Mouse (Mus musculus) heart, embryonic 16.5 days (tissue): ENCODE measurements around the gene Cdkal1. TPM values are rescaled to one million over a fixed set of nuclear protein-coding genes. Genes with fewer than 3 reads are reported as not detected.

Experiments
- ATAC-seq: fragments of 200-750 bp; cut with Nextera tagmentation; replicated peaks from 2 replicates; pipeline ENCODE4 v1.8.0; 2017; ENCODE audit warnings: moderate number of reproducible peaks; ENCODE audit not compliant: insufficient read depth, low FRiP score; ENCODE audit errors: extremely low read depth
- H3K27ac ChIP-seq: fragments of 300-500 bp; sonication (generic); 2 replicates; pipeline ENCODE4 v1.5.1; 2014; ENCODE audit warnings: mild to moderate bottlenecking, low read length, control low read depth, moderate library complexity
- H3K27me3 ChIP-seq: fragments of 300-500 bp; sonication (generic); 2 replicates; pipeline ENCODE4 v1.6.1; 2014; ENCODE audit warnings: low read length, mixed read lengths; ENCODE audit not compliant: control insufficient read depth, insufficient read depth
- H3K36me3 ChIP-seq: fragments of 300-500 bp; sonication (generic); 2 replicates; pipeline ENCODE4 v1.6.1; 2014; ENCODE audit not compliant: control insufficient read depth, insufficient read depth
- H3K4me1 ChIP-seq: fragments of 300-500 bp; sonication (generic); 2 replicates; pipeline ENCODE4 v1.6.1; 2014; ENCODE audit warnings: low read length, mixed read lengths; ENCODE audit not compliant: control insufficient read depth, insufficient read depth
- H3K4me2 ChIP-seq: fragments of 300-500 bp; sonication (generic); 2 replicates; pipeline ENCODE4 v1.6.1; 2014; ENCODE audit warnings: low read depth, mild to moderate bottlenecking, control low read depth, low read length
- H3K4me3 ChIP-seq: fragments of 300-500 bp; sonication (generic); 2 replicates; pipeline ENCODE4 v1.5.1; 2014; ENCODE audit warnings: mild to moderate bottlenecking, control low read depth, low read length
- H3K9ac ChIP-seq: fragments of 300-500 bp; sonication (generic); 2 replicates; pipeline ENCODE4 v1.6.1; 2014; ENCODE audit warnings: low read length, control low read depth
- H3K9me3 ChIP-seq: fragments of 300-500 bp; sonication (generic); replicated peaks from 2 replicates; pipeline ENCODE4 v1.6.1; 2016; ENCODE audit warnings: low read length; ENCODE audit not compliant: control insufficient read depth
- WGBS: fragments of 180-500 bp; shearing (Covaris S2); extraction: QIAGEN DNeasy Blood & Tissue Kit; methylation state at CpG from one replicate; pipeline ENCODE4 v1.1.7; 2014; 5-methylcytosine and 5-hydroxymethylcytosine counted together
- polyA plus RNA-seq: library from polyadenylated mRNA; unstranded; fragments of >200 nt; fragmentation: Nextera tagmentation; extraction: Ambion mirVana; gene quantifications from 2 replicates; pipeline ENCODE4 v1.2.1, GENCODE M21; 2015

Cdkal1 gene
- polyA plus RNA-seq: 26.0 and 27.2 TPM in 2 replicates

GRCm38 (mm10) chr13:29855281-29856031 is at the start of gene Cdkal1:
TSS of gene Cdkal1 (minus strand) at chr13:29855674.
- WGBS: under 1% methylated on average over 33 of the region's 33 CpGs
- H3K4me3 ChIP-seq: peak within 1 kb of the TSS; percentile 65
- peak within 1 kb of the TSS; percentile 72 for H3K9ac ChIP-seq
- H3K9me3 ChIP-seq: no peaks in the 10 kb centered on the region
- H3K4me1 ChIP-seq: peaks cover 11% of the 10 kb centered on the region
- ATAC-seq: peak; percentile 87
- peak within 1 kb of the TSS; percentile 96 for H3K27ac ChIP-seq
- H3K27me3 ChIP-seq: no peaks in the 10 kb centered on the region
- 0 out of 2 replicates have a peak, but pooled peaks cover 2% of the 10 kb centered on the region for H3K36me3 ChIP-seq
- H3K4me2 ChIP-seq: peak within 1 kb of the TSS; percentile 72

GRCm38 (mm10) chr13:29903341-29903740 is 47.9 kb upstream of the Cdkal1 start:
- Histone ChIP-seq H3K36me3 (peaks cover 28% of the 10 kb centered on the region), H3K9ac (no peak overlapping the region), H3K27me3 (no peaks in the 10 kb centered on the region), H3K27ac (no peak overlapping the region), H3K4me2 (no peak overlapping the region), H3K9me3 (peaks cover 11% of the 10 kb centered on the region), H3K4me3 (no peak overlapping the region), H3K4me1 (no peaks in the 10 kb centered on the region)
- 91% methylated on average over 1 of the region's 1 CpGs for WGBS
- ATAC-seq: no peak

- H3K4me2 ChIP-seq: no peak overlapping the region
- no peak overlapping the region for H3K9ac ChIP-seq
- H3K9me3 ChIP-seq: peaks cover 11% of the 10 kb centered on the region
- H3K36me3 ChIP-seq: peaks cover 24% of the 10 kb centered on the region
- H3K27ac ChIP-seq: no peak overlapping the region
- no peaks in the 10 kb centered on the region for H3K4me1 ChIP-seq
- 78% methylated on average over 1 of the region's 1 CpGs for WGBS
- ATAC-seq: no peak
- no peak overlapping the region for H3K4me3 ChIP-seq
- no peaks in the 10 kb centered on the region for H3K27me3 ChIP-seq
Observed at GRCm38 (mm10) chr13:29902676-29903075, 47.2 kb upstream of the Cdkal1 start.

- Histone ChIP-seq H3K4me3 (no peak overlapping the region), H3K9me3 (peaks cover 11% of the 10 kb centered on the region), H3K36me3 (peaks cover 18% of the 10 kb centered on the region), H3K4me1 (no peaks in the 10 kb centered on the region), H3K4me2 (no peak overlapping the region), H3K27me3 (no peaks in the 10 kb centered on the region), H3K27ac (no peak overlapping the region), H3K9ac (no peak overlapping the region)
- 69% methylated on average over 4 of the region's 4 CpGs for WGBS
- ATAC-seq: no peak
Observed at GRCm38 (mm10) chr13:29901641-29902040, 46.2 kb upstream of the Cdkal1 start.

GRCm38 (mm10) chr13:29866780-29867179 is 11.3 kb upstream of the Cdkal1 start:
- no peak for ATAC-seq
- Histone ChIP-seq H3K4me1 (peaks cover 3% of the 10 kb centered on the region; the same call in 1 of the 2 replicates), H3K27me3 (no peaks in the 10 kb centered on the region), H3K4me2 (no peak overlapping the region), H3K36me3 (no peaks in the 10 kb centered on the region), H3K9me3 (no peaks in the 10 kb centered on the region), H3K4me3 (no peak overlapping the region), H3K9ac (no peak overlapping the region), H3K27ac (no peak overlapping the region)
- 69% methylated on average over 3 of the region's 3 CpGs for WGBS

- no peak overlapping the region for H3K27ac ChIP-seq
Observed at GRCm38 (mm10) chr13:29864331-29864730, 8.9 kb upstream of the Cdkal1 start.

GRCm38 (mm10) chr13:29860087-29860486 is 4.6 kb upstream of the Cdkal1 start:
- Histone ChIP-seq H3K4me1 (no peaks in the 10 kb centered on the region; the same call in 1 of the 2 replicates), H3K27me3 (no peaks in the 10 kb centered on the region), H3K27ac (no peak overlapping the region), H3K4me3 (no peak overlapping the region), H3K36me3 (no peaks in the 10 kb centered on the region), H3K4me2 (no peak overlapping the region), H3K9ac (no peak overlapping the region), H3K9me3 (no peaks in the 10 kb centered on the region)
- ATAC-seq: no peak
- 47% methylated on average over 2 of the region's 2 CpGs for whole genome bisulfite sequencing

More at GRCm38 (mm10) chr13:29864331-29864730, 8.9 kb upstream of the Cdkal1 start:
- Histone ChIP-seq H3K4me2 (no peak overlapping the region), H3K4me1 (no peaks in the 10 kb centered on the region), H3K36me3 (no peaks in the 10 kb centered on the region), H3K4me3 (no peak overlapping the region), H3K9ac (no peak overlapping the region), H3K9me3 (no peaks in the 10 kb centered on the region), H3K27me3 (no peaks in the 10 kb centered on the region)
- no peak for ATAC-seq
- 71% methylated on average over 6 of the region's 6 CpGs for WGBS

GRCm38 (mm10) chr13:29857436-29857835 is 2.0 kb upstream of the Cdkal1 start:
- Histone ChIP-seq H3K9me3 (no peaks in the 10 kb centered on the region), H3K4me3 (no peak overlapping the region), H3K4me2 (peak overlapping the region; percentile 42), H3K9ac (no peak overlapping the region), H3K27ac (no peak overlapping the region), H3K27me3 (no peaks in the 10 kb centered on the region), H3K4me1 (peaks cover 11% of the 10 kb centered on the region), H3K36me3 (no peaks in the 10 kb centered on the region)
- 16% methylated on average over 4 of the region's 4 CpGs for WGBS
- no peak for ATAC-seq

- WGBS: under 1% methylated on average over 5 of the region's 5 CpGs
- H3K27me3 ChIP-seq: no peaks in the 10 kb centered on the region
- peak overlapping the region; percentile 65 for H3K4me3 ChIP-seq
- peak overlapping the region; percentile 72 for H3K9ac ChIP-seq
- peaks cover 3% of the 10 kb centered on the region; the same call in 1 of the 2 replicates for H3K36me3 ChIP-seq
- H3K27ac ChIP-seq: peak overlapping the region; percentile 96
- peaks cover 11% of the 10 kb centered on the region for H3K4me1 ChIP-seq
- H3K9me3 ChIP-seq: no peaks in the 10 kb centered on the region
- no peak for ATAC-seq
- peak overlapping the region; percentile 72 for H3K4me2 ChIP-seq
Observed at GRCm38 (mm10) chr13:29854876-29855275, 598 bp downstream of the Cdkal1 start.
